Mouse (Mus musculus) midbrain, embryonic 15.5 days (tissue): ENCODE results near the gene Cotl1. TPM values are rescaled to one million over a fixed set of nuclear protein-coding genes. Genes with fewer than 3 reads are reported as not detected.

ENCODE experiments used
- ATAC-seq: fragments of 200-750 bp; cut with Nextera tagmentation; replicated peaks from 2 replicates; pipeline ENCODE4 v1.8.0; 2017; ENCODE audit warnings: moderate TSS enrichment
- H3K27ac ChIP-seq: fragments of 300-500 bp; sonication (generic); 2 replicates; pipeline ENCODE4 v1.5.1; 2015; ENCODE audit warnings: mild to moderate bottlenecking, inconsistent platforms
- H3K27me3 ChIP-seq: fragments of 300-500 bp; sonication (generic); replicated peaks from 2 replicates; pipeline ENCODE4 v1.6.1; 2015; ENCODE audit warnings: inconsistent platforms
- H3K36me3 ChIP-seq: fragments of 300-500 bp; sonication (generic); replicated peaks from 2 replicates; pipeline ENCODE4 v1.6.1; 2015; ENCODE audit warnings: inconsistent platforms
- H3K4me1 ChIP-seq: fragments of 300-500 bp; sonication (generic); 2 replicates; pipeline ENCODE4 v1.6.1; 2015; ENCODE audit warnings: inconsistent platforms
- H3K4me2 ChIP-seq: fragments of 300-500 bp; sonication (generic); 2 replicates; pipeline ENCODE4 v1.6.1; 2015; ENCODE audit warnings: inconsistent platforms, mild to moderate bottlenecking, moderate library complexity
- H3K4me3 ChIP-seq: fragments of 300-500 bp; sonication (generic); 2 replicates; pipeline ENCODE4 v1.5.1; 2015; ENCODE audit warnings: mild to moderate bottlenecking, inconsistent platforms
- H3K9ac ChIP-seq: fragments of 300-500 bp; sonication (generic); 2 replicates; pipeline ENCODE4 v1.6.1; 2015; ENCODE audit warnings: mild to moderate bottlenecking, inconsistent platforms
- H3K9me3 ChIP-seq: fragments of 300-500 bp; sonication (generic); 2 replicates; pipeline ENCODE4 v1.6.1; 2016; ENCODE audit warnings: inconsistent platforms
- WGBS: fragments of 180-500 bp; shearing (Covaris S2); methylation state at CpG from one replicate; pipeline ENCODE4 v1.1.7; 2015; ENCODE audit warnings: mixed read lengths; 5-methylcytosine and 5-hydroxymethylcytosine counted together
- polyA plus RNA-seq: library from polyadenylated mRNA; unstranded; fragments of >200 nt; fragmentation: Nextera tagmentation; extraction: Ambion mirVana; gene quantifications from 2 replicates; pipeline ENCODE4 v1.2.1, GENCODE M21; 2015

Gene Cotl1
- polyA plus RNA-seq, 1 experiment from 2014 or later: 134 TPM

- WGBS: 72% methylated on average over 4 of the region's 4 CpGs
- peaks cover 78% of the 10 kb centered on the region for H3K4me1 ChIP-seq
- H3K9ac ChIP-seq: peak overlapping the region; percentile 5; the same call in 1 of the 2 replicates
- H3K27ac ChIP-seq: no peak overlapping the region
- no peaks in the 10 kb centered on the region for H3K27me3 ChIP-seq
- peak overlapping the region; percentile 78 for H3K4me2 ChIP-seq
- H3K4me3 ChIP-seq: no peak overlapping the region
- no peaks in the 10 kb centered on the region for H3K36me3 ChIP-seq
- ATAC-seq: no peak
- no peaks in the 10 kb centered on the region for H3K9me3 ChIP-seq
Measured at GRCm38 (mm10) chr8:119836831-119837230, 3.5 kb downstream of the Cotl1 start.

GRCm38 (mm10) chr8:119835270-119835669 is 5.1 kb downstream of the Cotl1 start:
- H3K4me1 ChIP-seq: peaks cover 83% of the 10 kb centered on the region
- H3K4me3 ChIP-seq: no peak overlapping the region
- H3K4me2 ChIP-seq: no peak overlapping the region
- H3K36me3 ChIP-seq: no peaks in the 10 kb centered on the region
- WGBS: 92% methylated on average over 5 of the region's 5 CpGs
- no peak for ATAC-seq
- no peaks in the 10 kb centered on the region for H3K27me3 ChIP-seq
- no peak overlapping the region for H3K27ac ChIP-seq
- H3K9me3 ChIP-seq: no peaks in the 10 kb centered on the region
- H3K9ac ChIP-seq: no peak overlapping the region

- ATAC-seq: no peak
- no peak overlapping the region for H3K27ac ChIP-seq
- peaks cover 88% of the 10 kb centered on the region for H3K4me1 ChIP-seq
- H3K4me2 ChIP-seq: no peak overlapping the region
- 92% methylated on average over 6 of the region's 6 CpGs for WGBS
- H3K4me3 ChIP-seq: no peak overlapping the region
- H3K36me3 ChIP-seq: no peaks in the 10 kb centered on the region
- no peaks in the 10 kb centered on the region for H3K27me3 ChIP-seq
- H3K9ac ChIP-seq: no peak overlapping the region
- no peaks in the 10 kb centered on the region for H3K9me3 ChIP-seq
Measured at GRCm38 (mm10) chr8:119834676-119835075, 5.7 kb downstream of the Cotl1 start.

GRCm38 (mm10) chr8:119832931-119833330 is 7.4 kb downstream of the Cotl1 start:
- no peaks in the 10 kb centered on the region for H3K9me3 ChIP-seq
- no peak overlapping the region for H3K27ac ChIP-seq
- no peaks in the 10 kb centered on the region for H3K36me3 ChIP-seq
- no peak overlapping the region for H3K4me3 ChIP-seq
- H3K4me1 ChIP-seq: peaks cover 88% of the 10 kb centered on the region
- H3K27me3 ChIP-seq: no peaks in the 10 kb centered on the region
- ATAC-seq: no peak
- H3K4me2 ChIP-seq: no peak overlapping the region; the same call in 1 of the 2 replicates
- no peak overlapping the region for H3K9ac ChIP-seq
- WGBS: 14% methylated on average over 5 of the region's 5 CpGs

GRCm38 (mm10) chr8:119832101-119832617 is 8.2 kb downstream of the Cotl1 start:
- ATAC-seq: peak; percentile 21; the same call in 1 of the 2 replicates

GRCm38 (mm10) chr8:119831336-119831995 is 8.9 kb downstream of the Cotl1 start:
- no peaks in the 10 kb centered on the region for H3K27me3 ChIP-seq
- H3K9me3 ChIP-seq: no peaks in the 10 kb centered on the region
- no peak overlapping the region for H3K4me3 ChIP-seq
- H3K36me3 ChIP-seq: no peaks in the 10 kb centered on the region
- H3K4me1 ChIP-seq: peaks cover 80% of the 10 kb centered on the region
- ATAC-seq: peak; percentile 34
- 23% methylated on average over 20 of the region's 20 CpGs for WGBS
- peak overlapping the region; percentile 28; the same call in 1 of the 2 replicates for H3K4me2 ChIP-seq
- H3K9ac ChIP-seq: peak overlapping the region; percentile 16; the same call in 1 of the 2 replicates
- peak overlapping the region; percentile 57 for H3K27ac ChIP-seq

More at GRCm38 (mm10) chr8:119832101-119832617, 8.2 kb downstream of the Cotl1 start:
- Histone ChIP-seq H3K4me3 (no peak overlapping the region), H3K4me2 (peak overlapping the region; percentile 28; the same call in 1 of the 2 replicates), H3K9ac (peak overlapping the region; percentile 16; the same call in 1 of the 2 replicates), H3K36me3 (no peaks in the 10 kb centered on the region), H3K27me3 (no peaks in the 10 kb centered on the region), H3K9me3 (no peaks in the 10 kb centered on the region), H3K4me1 (peaks cover 84% of the 10 kb centered on the region), H3K27ac (peak overlapping the region; percentile 57)
- WGBS: 59% methylated on average over 7 of the region's 7 CpGs

- H3K27me3 ChIP-seq: no peaks in the 10 kb centered on the region
- H3K27ac ChIP-seq: no peak overlapping the region
- no peaks in the 10 kb centered on the region for H3K9me3 ChIP-seq
- 48% methylated on average over 7 of the region's 7 CpGs for WGBS
- no peak overlapping the region for H3K9ac ChIP-seq
- no peak for ATAC-seq
- 0 out of 2 replicates have a peak overlapping the region, but pooled peaks have one; percentile 5 for H3K4me2 ChIP-seq
- H3K4me3 ChIP-seq: no peak overlapping the region
- H3K4me1 ChIP-seq: peaks cover 72% of the 10 kb centered on the region
- H3K36me3 ChIP-seq: no peaks in the 10 kb centered on the region
Measured at GRCm38 (mm10) chr8:119830589-119830988, 9.8 kb downstream of the Cotl1 start.

GRCm38 (mm10) chr8:119829870-119830580 is 10.3 kb downstream of the Cotl1 start:
- no peak overlapping the region for H3K4me3 ChIP-seq
- ATAC-seq: no peak
- H3K4me1 ChIP-seq: peaks cover 67% of the 10 kb centered on the region
- H3K4me2 ChIP-seq: 0 out of 2 replicates have a peak overlapping the region, but pooled peaks have one; percentile 5
- H3K9me3 ChIP-seq: no peaks in the 10 kb centered on the region
- 54% methylated on average over 16 of the region's 16 CpGs for WGBS
- H3K9ac ChIP-seq: no peak overlapping the region
- no peak overlapping the region for H3K27ac ChIP-seq
- no peaks in the 10 kb centered on the region for H3K36me3 ChIP-seq
- no peaks in the 10 kb centered on the region for H3K27me3 ChIP-seq

- Histone ChIP-seq H3K36me3 (no peaks in the 10 kb centered on the region), H3K27ac (0 out of 2 replicates have a peak overlapping the region, but pooled peaks have one; percentile 36), H3K9me3 (no peaks in the 10 kb centered on the region), H3K4me3 (no peak overlapping the region), H3K9ac (no peak overlapping the region), H3K4me2 (no peak overlapping the region), H3K27me3 (no peaks in the 10 kb centered on the region), H3K4me1 (peaks cover 67% of the 10 kb centered on the region)
- no peak for ATAC-seq
- WGBS: 81% methylated on average over 13 of the region's 13 CpGs
Measured at GRCm38 (mm10) chr8:119829420-119829819, 10.9 kb downstream of the Cotl1 start.

GRCm38 (mm10) chr8:119829015-119829414 is 11.3 kb downstream of the Cotl1 start:
- 53% methylated on average over 10 of the region's 10 CpGs for WGBS
- Histone ChIP-seq H3K4me3 (no peak overlapping the region), H3K36me3 (no peaks in the 10 kb centered on the region), H3K4me2 (no peak overlapping the region), H3K27ac (0 out of 2 replicates have a peak overlapping the region, but pooled peaks have one; percentile 36), H3K4me1 (peaks cover 69% of the 10 kb centered on the region), H3K9ac (no peak overlapping the region), H3K9me3 (no peaks in the 10 kb centered on the region), H3K27me3 (no peaks in the 10 kb centered on the region)
- no peak for ATAC-seq

GRCm38 (mm10) chr8:119827721-119828153 is 12.6 kb downstream of the Cotl1 start:
- peak overlapping the region; percentile 7; the same call in 1 of the 2 replicates for H3K27ac ChIP-seq
- no peak overlapping the region for H3K4me3 ChIP-seq
- peaks cover 58% of the 10 kb centered on the region for H3K4me1 ChIP-seq
- no peaks in the 10 kb centered on the region for H3K27me3 ChIP-seq
- H3K4me2 ChIP-seq: no peak overlapping the region
- no peak for ATAC-seq
- no peaks in the 10 kb centered on the region for H3K9me3 ChIP-seq
- H3K9ac ChIP-seq: no peak overlapping the region
- 23% methylated on average over 4 of the region's 4 CpGs for WGBS
- no peaks in the 10 kb centered on the region for H3K36me3 ChIP-seq

GRCm38 (mm10) chr8:119826982-119827381 is 13.4 kb downstream of the Cotl1 start:
- Histone ChIP-seq H3K4me3 (no peak overlapping the region), H3K4me2 (no peak overlapping the region), H3K4me1 (peaks cover 52% of the 10 kb centered on the region), H3K27me3 (no peaks in the 10 kb centered on the region), H3K9me3 (no peaks in the 10 kb centered on the region), H3K27ac (no peak overlapping the region), H3K36me3 (no peaks in the 10 kb centered on the region), H3K9ac (no peak overlapping the region)
- ATAC-seq: no peak
- WGBS: 83% methylated on average over 5 of the region's 5 CpGs
